Mouse (Mus musculus): ENCODE measurements around the gene Ttc13. TPM values are rescaled to one million over a fixed set of nuclear protein-coding genes. Genes with fewer than 3 reads are reported as not detected.

Gene Ttc13
- polyA plus RNA-seq (2021; fragmentation: Nextera tagmentation), result 13.4 and 15.0 TPM in 2 replicates
- long read RNA-seq, experiment 1, transcript Ttc13-203 (21 exons, 3,148 nt), result major isoform, 10 of 37 reads
- long read RNA-seq, experiment 1, partial matches to known transcripts, result 10 of 37 reads
- long read RNA-seq, experiment 1, other reads (novel, unspliced or antisense), result 15 of 37 reads
- long read RNA-seq, experiment 2, transcript Ttc13-210 (23 exons, 3,301 nt), result minor isoform, 10 of 257 reads
- long read RNA-seq, experiment 2, transcript Ttc13-212 (19 exons, 2,905 nt), result minor isoform, 8 of 257 reads
- long read RNA-seq, experiment 2, transcript Ttc13-203 (21 exons, 3,148 nt), result major isoform, 109 of 257 reads
- long read RNA-seq, experiment 2, partial matches to known transcripts, result 17 of 257 reads
- long read RNA-seq, experiment 2, other reads (novel, unspliced or antisense), result 112 of 257 reads

DNA sequence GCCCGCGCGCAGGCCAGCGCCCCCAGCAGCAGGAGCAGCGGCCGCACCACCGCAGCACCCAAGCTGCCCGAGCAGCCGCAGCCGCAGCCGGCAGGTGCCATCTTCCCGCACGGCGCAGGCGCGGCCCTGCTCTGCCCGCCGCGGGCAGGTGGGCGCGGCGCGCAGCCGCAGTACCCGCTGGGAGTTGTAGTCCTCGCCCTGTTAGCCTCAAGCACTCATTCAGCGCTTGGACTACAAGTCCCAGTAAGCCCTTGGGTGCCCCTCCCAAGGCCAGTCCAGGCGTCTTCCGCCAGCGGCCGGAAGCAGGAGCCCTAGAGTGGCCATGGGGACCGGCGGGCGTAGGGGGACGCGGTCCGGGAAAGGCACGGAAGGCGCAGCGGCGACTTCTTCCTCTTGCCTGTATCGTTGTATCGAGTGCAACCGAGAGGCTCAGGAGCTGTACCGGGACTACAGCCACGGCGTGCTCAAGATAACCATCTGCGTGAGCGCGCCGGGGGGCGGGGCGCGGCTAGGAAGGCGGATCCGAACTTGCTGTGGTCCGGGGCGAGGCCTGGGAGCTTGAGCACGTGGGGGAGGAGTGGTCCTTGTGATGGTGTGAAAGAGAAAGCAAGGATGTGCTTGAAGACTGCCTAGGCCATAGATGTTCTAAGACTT lies at the start of gene Ttc13, which contains the start of gene Arv1:
TSS of gene Ttc13 (minus strand) at position 122 of the 654 bp plus-strand sequence.
TSS of gene Arv1 (plus strand) at position 278 of the 654 bp plus-strand sequence.

DNA sequence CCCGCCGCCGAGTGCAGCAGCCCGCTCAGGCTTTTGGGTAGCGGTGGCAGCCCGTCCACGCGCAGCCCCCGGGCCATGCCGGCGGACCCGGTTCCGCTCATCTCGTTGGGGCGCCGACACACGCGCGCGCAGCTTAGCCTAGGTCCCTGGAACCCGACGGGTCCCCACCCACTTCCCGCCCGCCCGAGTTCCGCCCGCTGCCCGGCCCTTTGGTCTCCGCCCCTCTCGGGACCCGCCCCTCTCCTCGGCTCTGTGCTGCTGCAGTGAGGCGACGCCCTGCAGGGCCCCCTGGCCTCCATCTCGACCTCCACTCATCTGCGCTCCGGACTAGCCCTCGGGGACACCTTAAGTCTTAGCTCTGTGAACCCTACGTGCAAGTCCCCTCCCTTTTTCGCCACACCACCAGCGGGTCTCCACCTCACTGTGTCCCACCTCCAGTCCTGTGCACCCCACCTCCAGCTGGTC lies 30.0 kb upstream of the Ttc13 start, which contains the start of gene Fam89a:
TSS of gene Fam89a (minus strand) at position 124 of the 465 bp plus-strand sequence.

GRCm38 (mm10) chr8:124663112-124663873 lies 58.5 kb downstream of the Ttc13 start, which contains the start of gene 2310022B05Rik:
2310022B05Rik (minus strand) TSS chr8:124663369.

Other genes with a start within 250 kb of the Ttc13 start
- gene Cog2, start 201.2 kb downstream of the Ttc13 start, polyA plus RNA-seq (2021; fragmentation: Nextera tagmentation), result 20.8 and 24.3 TPM in 2 replicates
- gene Agt, start 152.3 kb downstream of the Ttc13 start, polyA plus RNA-seq (2021; fragmentation: Nextera tagmentation), result 18.2 and 31.7 TPM in 2 replicates
- 0.26 and 0.63 TPM in 2 replicates for gene Capn9, start 145.9 kb downstream of the Ttc13 start, polyA plus RNA-seq (2021; fragmentation: Nextera tagmentation)
- gene 2310022B05Rik, start 58.6 kb downstream of the Ttc13 start, polyA plus RNA-seq (2021; fragmentation: Nextera tagmentation), result 19.7 and 28.2 TPM in 2 replicates
- gene Arv1, start 156 bp upstream of the Ttc13 start, polyA plus RNA-seq (2021; fragmentation: Nextera tagmentation), result 8.5 and 10.5 TPM in 2 replicates
- gene Fam89a, start 29.8 kb upstream of the Ttc13 start, polyA plus RNA-seq (2021; fragmentation: Nextera tagmentation), result 0.41 and 0.88 TPM in 2 replicates
- 0.70 and 0.92 TPM in 2 replicates for gene Trim67, start 71.1 kb upstream of the Ttc13 start, polyA plus RNA-seq (2021; fragmentation: Nextera tagmentation)
- gene Gnpat, start 141.1 kb upstream of the Ttc13 start, polyA plus RNA-seq (2021; fragmentation: Nextera tagmentation), result 43.6 and 48.2 TPM in 2 replicates
- gene 2810004N23Rik, start 141.1 kb upstream of the Ttc13 start, polyA plus RNA-seq (2021; fragmentation: Nextera tagmentation), result 15.6 and 18.1 TPM in 2 replicates
- gene Exoc8, start 175.7 kb upstream of the Ttc13 start, polyA plus RNA-seq (2021; fragmentation: Nextera tagmentation), result 2.6 and 2.7 TPM in 2 replicates
- 2.4 and 3.3 TPM in 2 replicates for gene Sprtn, start 175.9 kb upstream of the Ttc13 start, polyA plus RNA-seq (2021; fragmentation: Nextera tagmentation)
- 7.5 and 7.8 TPM in 2 replicates for gene Egln1, start 227.3 kb upstream of the Ttc13 start, polyA plus RNA-seq (2021; fragmentation: Nextera tagmentation)